ENCODE assay signal across 14 mouse cellular contexts in genomic region chr15:88123907-88124523, GRCm38 (mm10).
A peak's percentile ranks its signal among the peaks of the same experiment; 100 is the strongest.
DNase-seq lines count a peak whose midpoint lies in the region; TF ChIP-seq lines count a peak whose summit lies in the region.
"Had no signal": no experiment of that assay in that cellular context is flagged by ENCODE, and none has a peak within 500 bp of the region (broad histone marks: within the 10 kb centered on the region; RNA-seq: fewer than 3 reads in every experiment).

No protein-coding gene starts in this region.

- intact Hi-C loops in left cerebral cortex, postnatal 25 days (cut with DNase I), result no loop called here

- DNase-seq in frontal cortex, postnatal 14 days (ENCODE audit: low spot score in 2 of 2), result peak; percentile 15 to 25
- no peak for DNase-seq in frontal cortex, postnatal 25 days (ENCODE audit: low spot score in 2 of 2)
- DNase-seq in left cerebral cortex, postnatal 25 days (ENCODE audit: low spot score in 2 of 2), result peak; percentile 2 to 10
- DNase-seq in left cerebral cortex, adult 11 months (ENCODE audit: low spot score), result no peak
- DNase-seq in brain, embryonic 14.5 days (ENCODE audit: low read depth), result peak; percentile 86
- peak; percentile 93 to 95 for DNase-seq in cerebellum, postnatal 10 days
- DNase-seq in lung, postnatal 4 days, result no peak
- no peak for DNase-seq in spleen, postnatal 10 days (ENCODE audit: low spot score in 2 of 2)
- DNase-seq: adrenal gland, postnatal 14 days; B cell, adult 2 months; heart, adult 2 months; heart, postnatal 14 days; kidney, adult 11 months; kidney, postnatal 36 days had no signal

- no peak for TF ChIP-seq CTCF in brain, embryonic 14.5 days (IDR thresholded peaks at IDR 0.05; ENCODE audit: borderline replicate concordance, extremely low read depth, insufficient read depth, insufficient read length)

- TF ChIP-seq POLR2A in brain, embryonic 14.5 days (IDR thresholded peaks at IDR 0.05; ENCODE audit: borderline replicate concordance, extremely low read depth, insufficient read depth, insufficient read length, poor library complexity, severe bottlenecking), result no peak

Comparison
In these comparisons a context has a peak if more than half of its experiments do, and no peak if none do; other contexts are left out.
1. DNase-seq: peak in frontal cortex, postnatal 14 days (2 of 2), left cerebral cortex, postnatal 25 days (2 of 2), brain, embryonic 14.5 days (single experiment) and cerebellum, postnatal 10 days (2 of 2); none in frontal cortex, postnatal 25 days (0 of 2), left cerebral cortex, adult 11 months (single experiment), lung, postnatal 4 days (0 of 2) and spleen, postnatal 10 days (0 of 2).